Mouse (Mus musculus) stomach, postnatal 0 days (tissue): ENCODE measurements around the gene Ica1. TPM values are rescaled to one million over a fixed set of nuclear protein-coding genes. Genes with fewer than 3 reads are reported as not detected.

Source experiments
- ATAC-seq: fragments of 200-750 bp; cut with Nextera tagmentation; 2 replicates; pipeline ENCODE4 v1.8.0; 2017; ENCODE audit not compliant: low FRiP score, low TSS enrichment
- DNase-seq: peaks from one replicate; pipeline ENCODE4 v3.0.0-alpha.2; 2016; ENCODE audit warnings: low spot score
- H3K27ac ChIP-seq: fragments of 300-500 bp; sonication (generic); replicated peaks from 2 replicates; pipeline ENCODE4 v1.5.1; 2014; ENCODE audit warnings: mild to moderate bottlenecking, control low read depth
- H3K27me3 ChIP-seq: fragments of 300-500 bp; sonication (generic); 2 replicates; pipeline ENCODE4 v1.6.1; 2014; ENCODE audit warnings: low read length; ENCODE audit not compliant: control insufficient read depth, insufficient read depth
- H3K36me3 ChIP-seq: fragments of 300-500 bp; sonication (generic); 2 replicates; pipeline ENCODE4 v1.6.1; 2014; ENCODE audit warnings: low read length, mixed read lengths; ENCODE audit not compliant: control insufficient read depth, insufficient read depth
- H3K4me1 ChIP-seq: fragments of 300-500 bp; sonication (generic); replicated peaks from 2 replicates; pipeline ENCODE4 v1.6.1; 2014; ENCODE audit warnings: antibody characterized with exemption; ENCODE audit not compliant: control insufficient read depth, insufficient read depth
- H3K4me2 ChIP-seq: fragments of 300-500 bp; sonication (generic); replicated peaks from 2 replicates; pipeline ENCODE4 v1.6.1; 2014; ENCODE audit warnings: low read depth, mild to moderate bottlenecking, control low read depth, moderate library complexity
- H3K4me3 ChIP-seq: fragments of 300-500 bp; sonication (generic); 2 replicates; pipeline ENCODE4 v1.5.1; 2014; ENCODE audit warnings: low read depth, low read length, control low read depth
- H3K9ac ChIP-seq: fragments of 300-500 bp; sonication (generic); 2 replicates; pipeline ENCODE4 v1.6.1; 2014; ENCODE audit warnings: mild to moderate bottlenecking, low read length, control low read depth, mixed read lengths
- H3K9me3 ChIP-seq: fragments of 300-500 bp; sonication (generic); 2 replicates; pipeline ENCODE4 v1.6.1; 2016; ENCODE audit warnings: low read length; ENCODE audit not compliant: control insufficient read depth
- CTCF ChIP-seq: IDR thresholded peaks from 2 replicates; pipeline ENCODE4 v1.5.1; 2016; ENCODE audit warnings: antibody characterized with exemption, low read depth, mild to moderate bottlenecking, moderate library complexity
- EP300 ChIP-seq: optimal IDR thresholded peaks from 2 replicates; pipeline ENCODE3; 2016; ENCODE audit warnings: antibody characterized with exemption
- WGBS: fragments of 180-500 bp; shearing (Covaris S2); extraction: QIAGEN DNeasy Blood & Tissue Kit; methylation state at CpG from one replicate; pipeline ENCODE4 v1.1.7; 2014; 5-methylcytosine and 5-hydroxymethylcytosine counted together
- polyA plus RNA-seq: library from polyadenylated mRNA; unstranded; fragments of >200 nt; fragmentation: Nextera tagmentation; extraction: Ambion mirVana; gene quantifications from 2 replicates; pipeline ENCODE4 v1.2.1, GENCODE M21; 2015

Gene Ica1
- polyA plus RNA-seq, 1 experiment from 2014 or later = 44.7 TPM

DNA sequence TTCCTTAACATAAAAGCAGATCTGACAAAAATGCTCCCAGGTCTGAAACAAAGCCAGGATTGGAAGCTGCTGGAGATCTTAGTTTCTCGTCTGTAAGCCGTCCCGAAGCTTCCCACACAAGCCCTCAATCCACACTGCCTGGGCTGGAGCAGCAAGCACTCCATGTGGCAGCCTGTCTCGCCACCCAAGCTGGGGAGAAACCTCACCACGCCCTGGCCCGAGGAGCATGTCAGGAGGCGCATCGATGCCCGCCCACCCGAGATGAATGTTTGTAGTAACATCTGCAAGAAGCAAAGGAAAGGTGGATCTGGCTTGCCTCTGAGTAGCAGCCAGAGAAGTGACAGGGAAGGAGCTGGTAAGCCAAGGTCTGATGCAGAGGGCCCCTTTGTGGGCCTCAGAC is 133.6 kb downstream of the Ica1 start:
- Histone ChIP-seq H3K9me3 (no peaks in the 10 kb centered on the region), H3K27me3 (no peaks in the 10 kb centered on the region), H3K27ac (no peak overlapping the region), H3K36me3 (no peaks in the 10 kb centered on the region; the same call in 1 of the 2 replicates), H3K4me1 (0 out of 2 replicates have a peak, but pooled peaks cover 2% of the 10 kb centered on the region), H3K4me2 (no peak overlapping the region), H3K9ac (no peak overlapping the region), H3K4me3 (no peak overlapping the region)
- ATAC-seq (no peak), DNase-seq (peak; percentile 19)
- TF ChIP-seq EP300 (no peak), CTCF (no peak)
- WGBS = 43% methylated on average over 10 of the region's 10 CpGs

DNA sequence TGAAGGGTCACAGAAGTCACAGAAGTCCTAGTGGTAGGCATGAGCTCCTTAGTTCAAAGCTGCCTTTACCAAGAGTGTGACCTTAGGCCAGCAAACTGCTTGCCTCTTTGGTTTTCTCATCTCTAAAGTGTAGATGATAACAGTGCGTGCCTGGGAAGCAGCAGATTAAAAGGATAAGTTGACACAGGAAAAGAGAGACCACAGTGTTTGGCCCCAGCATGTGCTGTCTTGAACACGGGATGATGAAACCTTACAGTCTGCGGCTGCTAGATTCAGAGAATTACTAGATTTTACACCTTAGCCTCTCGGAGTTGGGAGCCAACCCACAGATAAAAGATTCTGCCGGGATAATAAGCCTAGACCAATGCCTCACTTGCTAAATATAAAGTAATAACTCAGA is 137.4 kb downstream of the Ica1 start:
- Histone ChIP-seq H3K9ac (no peak overlapping the region), H3K27ac (no peak overlapping the region), H3K4me3 (no peak overlapping the region), H3K4me2 (no peak overlapping the region), H3K4me1 (no peaks in the 10 kb centered on the region), H3K27me3 (no peaks in the 10 kb centered on the region), H3K9me3 (no peaks in the 10 kb centered on the region), H3K36me3 (no peaks in the 10 kb centered on the region; the same call in 1 of the 2 replicates)
- ATAC-seq (no peak), DNase-seq (no peak)
- WGBS = 88% methylated on average over 5 of the region's 5 CpGs
- TF ChIP-seq EP300 = no peak
- no peak for TF ChIP-seq CTCF

GRCm38 (mm10) chr6:8639526-8639925 is 138.8 kb downstream of the Ica1 start:
- Histone ChIP-seq H3K9ac (no peak overlapping the region), H3K4me3 (no peak overlapping the region), H3K9me3 (no peaks in the 10 kb centered on the region), H3K36me3 (no peaks in the 10 kb centered on the region; the same call in 1 of the 2 replicates), H3K4me2 (no peak overlapping the region), H3K27ac (no peak overlapping the region), H3K27me3 (no peaks in the 10 kb centered on the region), H3K4me1 (no peaks in the 10 kb centered on the region)
- 77% methylated on average over 2 of the region's 2 CpGs for WGBS
- TF ChIP-seq CTCF (no peak), EP300 (no peak)
- DNase-seq = no peak
- ATAC-seq = no peak

DNA sequence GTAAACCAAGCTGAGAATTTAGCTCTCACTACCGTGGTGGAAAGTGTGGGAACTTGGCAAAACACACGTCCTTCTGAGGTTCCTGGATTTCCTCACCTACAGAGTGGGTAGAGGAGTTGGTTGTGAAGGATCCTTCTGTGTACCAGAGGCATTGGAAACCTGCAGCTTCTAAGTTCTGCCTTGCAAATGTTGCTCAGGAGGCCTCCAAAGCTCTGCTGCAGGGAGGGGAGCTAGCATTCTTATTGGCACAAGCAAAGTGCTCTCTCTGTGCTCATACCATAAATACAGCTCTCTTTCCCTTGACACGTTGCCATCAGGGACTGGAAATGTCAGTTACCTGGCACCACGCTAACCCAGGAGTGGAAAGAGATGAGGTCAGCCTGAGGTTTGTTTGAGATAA is 139.4 kb downstream of the Ica1 start:
- ATAC-seq (no peak), DNase-seq (no peak)
- H3K4me3 ChIP-seq = no peak overlapping the region
- no peaks in the 10 kb centered on the region for H3K9me3 ChIP-seq
- no peak overlapping the region for H3K27ac ChIP-seq
- H3K4me1 ChIP-seq = no peaks in the 10 kb centered on the region
- no peaks in the 10 kb centered on the region; the same call in 1 of the 2 replicates for H3K36me3 ChIP-seq
- 67% methylated on average over 4 of the region's 4 CpGs for WGBS
- no peak overlapping the region for H3K4me2 ChIP-seq
- H3K27me3 ChIP-seq = no peaks in the 10 kb centered on the region
- H3K9ac ChIP-seq = no peak overlapping the region
- no peak for TF ChIP-seq CTCF
- no peak for TF ChIP-seq EP300

DNA sequence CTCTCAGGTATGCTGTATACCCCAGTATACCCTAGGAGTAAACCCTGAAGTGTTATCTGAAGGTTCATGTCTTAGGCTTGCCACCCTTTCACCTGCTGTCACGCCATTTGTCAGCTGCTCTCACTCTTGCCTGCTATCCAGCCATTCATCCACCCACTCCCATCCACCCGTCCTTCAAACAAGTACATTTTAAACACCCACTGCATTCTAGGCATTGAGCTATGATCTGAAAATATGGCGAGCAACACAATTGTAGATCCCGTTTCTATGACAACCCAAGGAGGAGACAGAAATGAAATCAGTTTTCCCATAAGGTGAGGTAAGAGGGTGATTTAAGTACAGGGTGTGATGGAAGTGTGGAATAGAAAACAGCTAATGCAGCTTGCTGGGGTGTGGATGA is 140.2 kb downstream of the Ica1 start:
- Histone ChIP-seq H3K9me3 (no peaks in the 10 kb centered on the region), H3K36me3 (no peaks in the 10 kb centered on the region; the same call in 1 of the 2 replicates), H3K27me3 (no peaks in the 10 kb centered on the region), H3K4me3 (no peak overlapping the region), H3K9ac (no peak overlapping the region), H3K4me2 (no peak overlapping the region), H3K4me1 (no peaks in the 10 kb centered on the region), H3K27ac (no peak overlapping the region)
- ATAC-seq = no peak
- no peak for DNase-seq
- WGBS = 83% methylated on average over 4 of the region's 4 CpGs
- no peak for TF ChIP-seq EP300
- no peak for TF ChIP-seq CTCF

DNA sequence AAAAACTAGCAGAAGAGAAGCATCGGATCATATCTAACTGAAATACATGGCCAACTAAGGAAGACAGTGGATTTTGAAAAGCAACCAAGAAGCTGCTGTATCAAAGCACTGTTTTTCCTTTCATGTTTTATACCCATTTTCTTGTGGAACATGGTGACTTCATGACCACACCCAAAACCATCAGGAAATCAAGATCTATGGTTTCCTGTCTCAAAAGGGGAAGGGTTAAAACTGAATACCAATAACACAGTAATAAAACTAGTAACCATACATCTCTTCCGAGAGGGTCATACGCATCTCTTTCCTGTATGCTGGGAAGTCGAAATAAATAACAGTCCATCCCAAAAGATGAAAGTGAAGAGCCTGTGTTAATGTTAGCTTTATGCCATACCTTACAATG is 145.6 kb downstream of the Ica1 start:
- H3K27ac ChIP-seq = no peak overlapping the region
- no peaks in the 10 kb centered on the region for H3K9me3 ChIP-seq
- no peaks in the 10 kb centered on the region for H3K4me1 ChIP-seq
- 94% methylated on average over 4 of the region's 4 CpGs for WGBS
- ATAC-seq (no peak), DNase-seq (no peak)
- no peak overlapping the region for H3K4me3 ChIP-seq
- H3K27me3 ChIP-seq = no peaks in the 10 kb centered on the region
- no peak for TF ChIP-seq EP300
- no peak for TF ChIP-seq CTCF
- H3K36me3 ChIP-seq = no peaks in the 10 kb centered on the region
- no peak overlapping the region for H3K4me2 ChIP-seq
- no peak overlapping the region for H3K9ac ChIP-seq
